Mouse (Mus musculus): ENCODE data around the gene Usp32.

Gene Usp32

DNA sequence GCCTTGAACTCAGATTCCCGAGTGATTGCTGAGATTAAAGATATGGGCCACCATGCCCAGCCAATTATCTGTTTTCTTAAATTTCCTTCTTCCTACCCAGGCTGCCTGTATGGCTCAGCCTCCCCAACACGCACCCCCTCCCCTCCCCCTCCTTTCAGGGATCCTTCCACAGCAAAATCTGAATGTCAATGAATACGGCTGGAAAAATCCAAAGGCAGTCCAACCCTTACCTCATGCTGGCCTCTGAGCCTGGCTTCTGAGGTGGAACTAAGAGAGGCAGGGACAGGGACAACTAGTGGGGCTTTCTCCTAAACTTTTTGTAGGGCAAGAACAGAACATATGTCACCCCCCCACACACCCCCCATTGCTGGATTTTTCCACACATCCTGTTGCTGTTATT, 191.8 kb downstream of the Usp32 start:
- no peak for DNase-seq (ENCODE audit: low spot score)

- no peak for DNase-seq (ENCODE audit: low spot score)
Observed at GRCm38 (mm10) chr11:84947206-84947605, 192.8 kb downstream of the Usp32 start.

- DNase-seq (ENCODE audit: low spot score), result no peak
Observed at GRCm38 (mm10) chr11:84945841-84946240, 194.1 kb downstream of the Usp32 start.

DNA sequence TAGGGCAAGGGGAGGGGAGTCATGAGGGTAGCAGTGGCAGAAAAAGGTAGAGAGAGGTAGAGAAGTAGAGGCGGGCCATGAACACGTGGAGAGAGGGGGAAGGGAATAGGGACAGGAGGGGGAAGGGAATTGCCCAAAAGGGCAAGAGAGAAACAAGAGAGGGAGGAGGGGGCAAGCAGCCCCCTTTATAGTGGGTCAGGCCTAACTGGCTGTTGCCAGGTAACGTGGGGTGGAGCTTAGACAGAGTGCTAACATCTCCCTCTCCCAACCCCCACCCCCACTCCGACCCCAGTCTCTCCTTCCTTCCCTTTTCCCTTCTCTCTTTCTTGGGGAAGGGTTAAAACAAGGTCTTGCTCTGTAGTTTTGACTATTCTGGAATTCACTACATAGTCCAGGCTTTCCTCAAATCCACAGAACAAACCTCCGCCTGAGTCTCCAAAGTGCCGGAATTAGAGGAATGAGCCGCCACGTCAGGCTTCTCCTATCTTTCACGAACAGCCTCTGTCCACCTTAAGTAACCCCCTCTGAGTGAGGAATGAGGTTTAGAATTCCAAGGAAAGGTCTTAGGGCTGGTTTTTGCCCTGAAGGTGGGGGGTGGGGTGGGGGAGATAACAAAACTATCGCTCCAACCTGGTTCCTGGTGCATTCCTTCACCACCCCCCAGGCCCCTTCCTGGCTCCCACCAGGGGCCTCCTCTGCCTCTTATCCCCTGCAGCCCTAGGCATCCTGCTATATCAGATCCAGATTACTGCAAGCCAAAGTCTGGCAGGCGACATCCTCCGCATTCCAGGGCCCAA, 195.1 kb downstream of the Usp32 start:
- DNase-seq (ENCODE audit: low spot score), result no peak

- DNase-seq (ENCODE audit: low spot score), result peak; percentile 73
Observed at GRCm38 (mm10) chr11:84943948-84944347, 196.0 kb downstream of the Usp32 start.

GRCm38 (mm10) chr11:84940140-84940539, 199.8 kb downstream of the Usp32 start:
- DNase-seq (ENCODE audit: low spot score), result no peak

DNA sequence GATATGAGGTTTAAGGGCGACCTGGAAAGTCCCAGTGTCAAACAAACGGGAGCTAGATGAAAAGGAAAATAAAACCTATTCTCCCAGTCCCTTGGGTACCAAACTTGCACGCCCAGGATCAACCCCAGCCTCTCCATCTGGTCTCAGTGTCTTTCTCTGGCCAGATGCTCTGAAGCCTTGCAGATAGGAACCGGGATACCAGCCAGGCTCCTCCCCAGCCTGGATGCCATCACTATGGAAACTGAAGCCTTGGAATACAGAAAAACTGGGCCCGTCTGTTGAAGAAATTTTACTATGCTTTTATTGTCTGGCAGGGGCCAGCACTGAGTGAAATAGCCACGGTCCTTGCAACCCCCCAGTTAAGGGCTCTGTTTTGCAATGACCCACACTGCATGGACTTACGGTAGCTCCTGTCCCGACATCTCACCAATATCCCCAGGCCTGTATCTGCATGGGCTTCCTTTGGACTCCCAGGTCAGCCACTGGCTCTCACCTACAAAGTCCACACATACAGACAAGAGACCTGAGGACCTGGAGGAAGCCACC, 200.4 kb downstream of the Usp32 start:
- DNase-seq (ENCODE audit: low spot score), result no peak

All from ovary, postnatal 14 days (tissue).